Mouse (Mus musculus) erythroid progenitor cell, adult 5-6 weeks (primary cell): ENCODE results near the gene Spast. TPM values are rescaled to one million over a fixed set of nuclear protein-coding genes. Genes with fewer than 3 reads are reported as not detected.

Source experiments
- ATAC-seq: replicated peaks from 2 replicates; pipeline ENCODE4 v1.8.0; 2016; ENCODE audit warnings: moderate number of reproducible peaks, mild to moderate bottlenecking, moderate TSS enrichment, inconsistent platforms; ENCODE audit not compliant: poor library complexity, low FRiP score, severe bottlenecking
- total RNA-seq, 2 experiments: library from RNA; stranded (forward) in 1 of 2; stranded (reverse) in 1 of 2; fragments of 150-400 nt in 1 of 2; fragments of 186-747, 209-891 nt in 1 of 2; gene quantifications; 2 replicates each; pipeline versions ENCODE4 v1.2.3 to v1.2.4; 2015 to 2017; ENCODE audit warnings: low replicate concordance in 2 of 2

Gene Spast
- total RNA-seq, 2 experiments from 2014 or later = 13.9 to 19.3 TPM

DNA sequence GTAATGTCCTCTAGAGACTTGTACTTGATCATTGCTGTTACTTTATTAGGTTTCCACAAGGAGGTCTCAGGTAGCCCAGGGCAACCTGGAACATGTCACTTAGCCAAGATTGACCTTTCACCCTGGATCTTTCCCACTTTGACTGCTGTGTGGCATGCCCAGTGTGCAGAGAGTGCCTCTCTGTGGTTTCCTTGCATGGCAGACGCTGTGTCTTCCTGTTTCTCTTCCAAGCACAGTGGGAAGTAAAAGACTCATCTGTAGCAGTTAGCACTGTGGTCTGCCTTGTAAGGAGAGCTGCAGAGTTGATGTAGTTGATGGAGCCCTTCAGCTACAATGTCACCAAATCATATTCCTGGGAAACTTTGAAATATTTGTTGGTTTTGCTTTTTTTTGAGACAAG, 75.9 kb downstream of the Spast start:
- ATAC-seq = no peak

DNA sequence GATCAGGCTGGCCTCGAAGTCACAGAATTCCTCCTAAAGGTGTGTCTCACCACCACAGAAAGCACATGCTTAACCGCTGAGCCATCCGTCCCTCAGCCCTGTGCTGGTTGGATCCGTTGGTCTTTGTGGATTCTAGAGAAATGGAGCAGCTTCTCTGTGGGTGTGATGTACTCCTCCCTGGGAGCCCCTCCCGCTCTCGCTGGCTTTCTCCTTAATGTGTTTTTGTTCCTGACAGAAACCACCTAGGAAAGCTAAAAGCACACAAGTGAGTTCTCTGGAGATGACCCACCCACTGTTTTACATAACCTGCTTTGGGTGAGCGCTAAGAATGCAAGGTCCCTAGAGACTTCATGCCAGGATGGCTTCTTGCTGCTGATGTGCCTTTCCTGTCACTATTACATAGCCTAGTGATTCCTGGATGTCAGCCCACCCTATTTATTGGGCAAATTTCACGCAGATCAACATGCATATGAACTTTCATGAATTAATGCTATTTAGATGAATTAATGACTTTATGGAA, 78.1 kb downstream of the Spast start:
- no peak for ATAC-seq

DNA sequence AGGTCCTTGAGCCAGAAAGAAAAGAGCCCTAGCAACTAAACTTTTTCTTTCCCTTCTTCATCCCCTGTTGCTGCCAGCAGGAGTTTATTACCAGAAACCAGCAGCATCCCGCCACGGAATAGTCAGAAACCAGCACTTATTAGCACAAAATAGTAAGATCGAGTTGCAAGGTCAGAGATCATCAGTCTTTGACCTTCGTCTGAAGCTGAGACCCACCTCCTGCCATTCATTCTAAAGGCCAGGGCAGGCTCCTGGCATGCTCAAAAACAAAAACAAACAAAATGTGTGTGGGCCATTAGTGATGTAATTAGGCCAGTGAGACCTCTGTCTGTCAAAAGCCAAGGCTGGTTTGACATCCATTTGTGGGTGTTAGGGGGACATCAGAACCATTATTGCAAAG, 79.4 kb downstream of the Spast start:
- no peak for ATAC-seq

DNA sequence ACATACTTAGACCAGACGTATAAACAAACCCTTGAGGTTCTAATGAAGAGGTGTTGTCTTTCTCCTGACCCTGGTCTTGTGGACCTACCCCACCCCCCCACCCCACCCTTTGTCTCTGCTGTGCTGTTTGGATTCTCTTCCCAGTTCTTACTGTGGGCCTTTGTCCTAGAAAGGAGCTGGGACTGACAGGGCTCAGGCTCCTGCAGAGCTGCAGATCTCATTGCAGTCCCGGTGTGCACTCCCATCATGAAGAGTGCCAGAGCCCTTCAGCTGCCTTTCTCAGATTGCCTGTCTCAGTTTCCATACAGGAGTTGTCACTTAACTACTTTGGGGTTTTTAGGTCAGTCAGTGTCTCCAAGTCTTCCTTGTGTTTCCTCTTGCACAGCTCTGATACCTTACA, 81.9 kb downstream of the Spast start:
- no peak for ATAC-seq

DNA sequence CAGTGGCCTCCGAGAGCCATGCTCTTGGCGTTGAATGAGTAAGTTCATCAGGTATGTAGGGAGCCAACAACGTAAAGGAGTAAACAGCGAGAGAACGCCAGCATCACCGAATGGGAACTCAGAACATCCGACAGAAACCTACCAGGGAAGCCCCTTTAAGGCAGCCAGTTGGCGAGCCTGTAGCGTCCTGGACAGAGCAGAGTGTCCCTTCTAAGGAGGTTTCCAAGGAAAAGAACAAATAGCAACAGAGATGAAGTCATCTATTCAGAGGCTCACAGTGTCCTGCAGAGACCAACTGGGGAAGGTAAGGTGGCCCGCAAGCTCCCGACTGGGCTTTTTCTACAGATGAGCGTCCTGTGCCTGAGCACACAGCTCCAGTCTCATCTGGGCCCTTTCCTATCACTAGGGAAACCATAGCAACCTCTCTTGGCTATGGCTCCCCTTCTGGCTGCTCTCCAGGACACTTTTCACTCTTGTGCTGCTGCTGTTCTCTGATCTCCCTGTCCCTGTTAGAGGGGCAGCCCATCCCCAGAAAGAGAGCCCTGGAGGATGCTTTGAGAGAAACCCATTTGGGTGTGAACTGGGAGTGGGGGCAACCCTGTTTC, 85.7 kb downstream of the Spast start:
- no peak for ATAC-seq

DNA sequence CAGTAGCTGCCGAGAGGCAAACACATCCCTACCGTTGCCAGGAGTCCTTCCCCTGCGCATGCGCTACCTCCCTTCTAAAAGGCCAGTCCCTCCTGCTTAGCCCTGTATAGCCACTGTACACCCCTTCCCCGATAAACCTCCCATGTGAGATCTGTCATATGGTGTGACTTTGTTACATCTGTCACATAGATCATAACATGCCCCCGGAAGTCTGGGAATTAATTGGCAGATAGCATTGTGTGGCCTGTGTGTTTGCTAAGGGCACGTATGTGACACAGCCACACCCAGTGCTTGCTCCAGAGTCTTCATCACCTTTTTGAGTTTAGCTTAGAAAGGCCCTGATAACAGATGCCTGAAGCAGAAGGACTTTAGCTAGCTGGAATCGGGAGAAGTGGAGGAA, 91.3 kb downstream of the Spast start:
- ATAC-seq = no peak

DNA sequence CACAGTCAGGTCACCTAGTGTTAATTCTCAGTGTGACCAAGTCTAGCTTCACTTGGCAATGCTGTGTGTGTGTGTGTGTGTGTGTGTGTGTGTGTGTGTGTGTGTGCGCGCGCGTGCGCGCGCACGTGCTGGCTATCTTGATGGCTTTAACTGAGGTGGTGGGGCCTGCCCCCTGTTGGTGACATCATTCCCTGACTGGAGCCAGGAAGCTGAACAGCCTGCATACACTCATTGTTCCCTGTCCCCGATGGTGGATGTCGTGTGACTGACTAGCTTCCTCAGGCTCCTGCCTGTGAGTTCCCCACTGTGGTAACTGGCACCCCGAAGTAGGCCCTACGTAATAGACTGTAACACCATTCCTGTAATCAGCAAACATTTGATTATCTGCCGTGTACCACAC, 92.7 kb downstream of the Spast start:
- no peak for ATAC-seq

DNA sequence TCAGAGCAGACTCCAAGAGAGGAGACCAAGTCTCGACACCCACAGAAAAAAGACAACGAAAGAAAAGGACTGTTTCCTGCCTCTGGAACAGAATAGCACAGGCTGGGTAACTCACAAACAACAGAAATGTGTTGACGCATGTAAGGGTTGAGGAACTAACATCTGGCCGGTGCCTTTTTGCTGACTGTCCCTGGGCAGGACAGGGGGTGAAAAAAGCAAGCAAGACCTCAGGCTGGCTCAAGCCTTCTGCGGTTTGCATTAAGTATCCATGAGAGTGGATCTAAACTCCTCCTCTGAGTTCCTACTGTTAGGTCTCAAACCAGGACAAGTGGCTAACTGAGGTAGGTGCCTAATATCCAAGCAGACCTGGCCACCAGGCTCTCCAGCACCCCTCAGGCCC, 93.8 kb downstream of the Spast start:
- no peak for ATAC-seq

DNA sequence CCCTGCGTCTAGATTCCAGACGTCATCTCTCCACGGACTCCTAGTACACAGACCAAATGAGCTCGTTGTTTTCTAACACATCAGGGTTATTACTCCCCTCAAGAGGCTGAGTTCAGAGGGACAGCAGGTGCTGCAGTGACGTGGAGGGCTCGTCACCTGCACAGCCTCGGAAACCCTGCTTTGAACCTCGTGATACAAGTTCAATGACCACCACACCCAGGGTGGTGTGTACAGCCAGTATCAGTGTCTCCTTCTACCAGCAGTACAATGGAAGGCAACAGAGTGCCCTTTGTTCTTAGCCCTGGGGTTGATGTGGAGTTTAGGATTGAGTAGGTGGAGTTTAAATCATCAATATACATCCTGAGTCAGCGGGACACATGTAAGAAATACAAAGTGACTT, 99.0 kb downstream of the Spast start:
- no peak for ATAC-seq

DNA sequence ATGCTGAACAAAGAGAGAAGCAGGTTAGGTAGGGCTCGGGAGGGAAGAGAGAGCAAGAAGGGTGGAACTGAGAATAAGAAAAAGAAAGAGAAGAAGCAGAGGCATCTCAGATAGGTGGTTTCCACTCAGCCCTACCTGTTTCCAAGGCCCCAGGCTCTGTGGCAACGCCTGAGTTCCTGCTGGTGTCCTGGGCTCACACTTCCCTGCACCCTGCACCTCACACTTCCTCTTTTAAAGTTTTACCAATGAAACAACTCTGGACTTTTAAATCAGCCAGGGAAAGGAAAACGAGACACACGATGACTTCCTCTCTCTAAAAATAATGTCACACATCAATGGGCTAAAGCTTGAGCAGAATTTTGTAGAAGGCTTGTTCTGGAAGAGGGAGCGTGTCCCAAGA, 101.7 kb downstream of the Spast start:
- no peak for ATAC-seq

Other genes starting within 250 kb of the Spast start
- gene Memo1, start 43.5 kb upstream of the Spast start, total RNA-seq (2015; ENCODE audit: low replicate concordance) = 208 and 242 TPM in 2 replicates
- gene Memo1, start 43.5 kb upstream of the Spast start, total RNA-seq (2017; ENCODE audit: low replicate concordance) = 378 and 387 TPM in 2 replicates
- 93.5 and 116 TPM in 2 replicates for gene Dpy30, start 15.0 kb upstream of the Spast start, total RNA-seq (2015; ENCODE audit: low replicate concordance)
- 44.4 and 50.9 TPM in 2 replicates for gene Dpy30, start 15.0 kb upstream of the Spast start, total RNA-seq (2017; ENCODE audit: low replicate concordance)
- 9.7 and 34.8 TPM in 2 replicates for gene Slc30a6, start 56.6 kb downstream of the Spast start, total RNA-seq (2015; ENCODE audit: low replicate concordance)
- gene Slc30a6, start 56.6 kb downstream of the Spast start, total RNA-seq (2017; ENCODE audit: low replicate concordance) = 2.4 and 10.7 TPM in 2 replicates
- 1.8 TPM in 1 of 2 replicates, not detected in the other for gene Nlrc4, start 120.2 kb downstream of the Spast start, total RNA-seq (2015; ENCODE audit: low replicate concordance)
- gene Nlrc4, start 120.2 kb downstream of the Spast start, total RNA-seq (2017; ENCODE audit: low replicate concordance) = 0.91 and 1.5 TPM in 2 replicates
- gene Yipf4, start 150.5 kb downstream of the Spast start, total RNA-seq (2015; ENCODE audit: low replicate concordance) = 60.9 and 101 TPM in 2 replicates
- 80.6 and 109 TPM in 2 replicates for gene Yipf4, start 150.5 kb downstream of the Spast start, total RNA-seq (2017; ENCODE audit: low replicate concordance)
- 135 and 175 TPM in 2 replicates for gene Birc6, start 189.3 kb downstream of the Spast start, total RNA-seq (2015; ENCODE audit: low replicate concordance)
- gene Birc6, start 189.3 kb downstream of the Spast start, total RNA-seq (2017; ENCODE audit: low replicate concordance) = 128 and 149 TPM in 2 replicates